Mouse (Mus musculus): ENCODE results near the gene Svs5.

GRCm38 (mm10) chr2:164352697-164353096 is 20.2 kb downstream of the Svs5 start:
- TF ChIP-seq EP300 (IDR thresholded peaks at IDR 0.05; ENCODE audit: low read depth) (no peak), CTCF (IDR thresholded peaks at IDR 0.05; ENCODE audit: low read depth) (no peak)
